22 mouse cellular contexts compared by ENCODE assay signal in genomic region chr10:88861416-88861815, GRCm38 (mm10). TPM values are rescaled to one million over a fixed set of nuclear protein-coding genes. Genes with fewer than 3 reads are reported as not detected.
A peak's percentile ranks its signal among the peaks of the same experiment; 100 is the strongest.
DNase-seq lines count a peak whose midpoint lies in the region; ATAC-seq and TF ChIP-seq lines count a peak whose summit lies in the region.
"Had no signal": no experiment of that assay in that cellular context is flagged by ENCODE, and none has a peak within 500 bp of the region (broad histone marks: within the 10 kb centered on the region; RNA-seq: fewer than 3 reads in every experiment).

No protein-coding gene starts in this region.

- peak; percentile 51; the same call in 1 of the 2 replicates for ATAC-seq in intestine, embryonic 14.5 days (replicated peaks; ENCODE audit: low FRiP score, low TSS enrichment, low read depth)
- ATAC-seq in intestine, embryonic 15.5 days = peak; percentile 83
- peak; percentile 84 for ATAC-seq in intestine, embryonic 16.5 days
- ATAC-seq in intestine, postnatal 0 days = peak; percentile 83
- ATAC-seq: activated CD4-positive, CD25-positive, alpha-beta regulatory T cell, adult 4 months; CD4-positive, CD25-positive, alpha-beta regulatory T cell, adult 4 months; Patski had no signal

- H3K4me3 ChIP-seq in intestine, embryonic 14.5 days (ENCODE audit: low read depth, low read length) = no peak overlapping the region
- H3K4me3 ChIP-seq in intestine, embryonic 15.5 days (replicated peaks) = no peak overlapping the region
- no peak overlapping the region for H3K4me3 ChIP-seq in intestine, embryonic 16.5 days (ENCODE audit: low read length)
- H3K4me3 ChIP-seq in intestine, postnatal 0 days (ENCODE audit: low read depth, low read length) = no peak overlapping the region

- H3K27ac ChIP-seq in intestine, embryonic 14.5 days (ENCODE audit: low read depth) = no peak overlapping the region
- peak overlapping the region; percentile 2; the same call in 1 of the 2 replicates for H3K27ac ChIP-seq in intestine, embryonic 15.5 days
- no peak overlapping the region for H3K27ac ChIP-seq in intestine, embryonic 16.5 days (ENCODE audit: low read length)
- H3K27ac ChIP-seq in intestine, postnatal 0 days (ENCODE audit: low read depth, low read length) = peak overlapping the region; percentile 47; the same call in 1 of the 2 replicates

- H3K4me2 ChIP-seq in intestine, embryonic 14.5 days (ENCODE audit: low read length) = no peak overlapping the region
- H3K4me2 ChIP-seq in intestine, embryonic 15.5 days (replicated peaks) = no peak overlapping the region
- H3K4me2 ChIP-seq in intestine, embryonic 16.5 days (ENCODE audit: low read depth, low read length) = no peak overlapping the region
- no peak overlapping the region for H3K4me2 ChIP-seq in intestine, postnatal 0 days (replicated peaks; ENCODE audit: low read depth)

- H3K9me3 ChIP-seq in intestine, embryonic 14.5 days (ENCODE audit: control insufficient read depth, low read length) = no peaks in the 10 kb centered on the region
- no peaks in the 10 kb centered on the region for H3K9me3 ChIP-seq in intestine, embryonic 15.5 days
- H3K9me3 ChIP-seq in intestine, embryonic 16.5 days (ENCODE audit: control insufficient read depth, low read length) = no peaks in the 10 kb centered on the region
- H3K9me3 ChIP-seq in intestine, postnatal 0 days (ENCODE audit: control insufficient read depth) = no peaks in the 10 kb centered on the region
- H3K9me3 ChIP-seq: G1E had no signal

- no peak overlapping the region for H3K9ac ChIP-seq in intestine, embryonic 14.5 days (ENCODE audit: low read length)
- H3K9ac ChIP-seq in intestine, embryonic 15.5 days = no peak overlapping the region
- H3K9ac ChIP-seq in intestine, embryonic 16.5 days (ENCODE audit: low read depth, low read length) = no peak overlapping the region
- no peak overlapping the region for H3K9ac ChIP-seq in intestine, postnatal 0 days (ENCODE audit: low read depth, low read length)

- no peaks in the 10 kb centered on the region for H3K4me1 ChIP-seq in intestine, embryonic 14.5 days (replicated peaks; ENCODE audit: control insufficient read depth, insufficient read depth, low read length)
- no peaks in the 10 kb centered on the region for H3K4me1 ChIP-seq in intestine, embryonic 15.5 days (replicated peaks)
- no peaks in the 10 kb centered on the region for H3K4me1 ChIP-seq in intestine, embryonic 16.5 days (ENCODE audit: control insufficient read depth, insufficient read depth, low read length)
- H3K4me1 ChIP-seq in intestine, postnatal 0 days (replicated peaks; ENCODE audit: control insufficient read depth, insufficient read depth, low read length) = no peaks in the 10 kb centered on the region; the same call in 1 of the 2 replicates

- H3K36me3 ChIP-seq in intestine, embryonic 14.5 days (ENCODE audit: control insufficient read depth, insufficient read depth, low read length) = no peaks in the 10 kb centered on the region
- H3K36me3 ChIP-seq in intestine, embryonic 15.5 days = no peaks in the 10 kb centered on the region
- no peaks in the 10 kb centered on the region for H3K36me3 ChIP-seq in intestine, embryonic 16.5 days (ENCODE audit: control insufficient read depth, insufficient read depth, low read length)
- H3K36me3 ChIP-seq in intestine, postnatal 0 days (ENCODE audit: control insufficient read depth, insufficient read depth) = no peaks in the 10 kb centered on the region
- H3K36me3 ChIP-seq: G1E had no signal

- no peak for TF ChIP-seq CTCF in intestine, postnatal 0 days (IDR thresholded peaks at IDR 0.05; ENCODE audit: low read depth)

- H3K27me3 ChIP-seq in intestine, embryonic 14.5 days (replicated peaks; ENCODE audit: control insufficient read depth, insufficient read depth, low read length) = no peaks in the 10 kb centered on the region
- H3K27me3 ChIP-seq in intestine, embryonic 15.5 days (replicated peaks) = no peaks in the 10 kb centered on the region
- no peaks in the 10 kb centered on the region for H3K27me3 ChIP-seq in intestine, embryonic 16.5 days (replicated peaks; ENCODE audit: control insufficient read depth, insufficient read depth, low read length)
- no peaks in the 10 kb centered on the region for H3K27me3 ChIP-seq in intestine, postnatal 0 days (replicated peaks; ENCODE audit: control insufficient read depth, insufficient read depth, low read length)
- H3K27me3 ChIP-seq: CH12.LX, Patski had no signal

- no peak for DNase-seq in intestine, embryonic 14.5 days (ENCODE audit: low spot score)
- DNase-seq in spleen, postnatal 10 days (ENCODE audit: low spot score in 2 of 2) = no peak
- no peak for DNase-seq in retina, embryonic 14.5 days (ENCODE audit: low spot score)
- no peak for DNase-seq in thymus, postnatal 36 days
- no peak for DNase-seq in kidney, postnatal 25 days
- DNase-seq: adrenal gland, adult 2 months; adrenal gland, adult 8-10 months; adrenal gland, postnatal 10 days; adrenal gland, postnatal 14 days; adrenal gland, postnatal 25 days; adrenal gland, postnatal 36 days; B cell, adult 2 months; cerebellum, adult 11 months; cerebellum, adult 11-12 months had no signal

RNA-seq across cellular contexts. Expression of gene Slc5a8, which starts 24.4 kb away (rescaled TPM):
- polyA plus RNA-seq in intestine, embryonic 14.5 days (2014; fragmentation: Nextera tagmentation; extraction: Ambion mirVana) = 0.26 and 0.38 TPM in 2 replicates
- polyA plus RNA-seq in intestine, embryonic 15.5 days (2015; fragmentation: Nextera tagmentation; extraction: Ambion mirVana) = 0.97 and 1.4 TPM in 2 replicates
- 2.2 and 2.5 TPM in 2 replicates for polyA plus RNA-seq in intestine, embryonic 16.5 days (2015; fragmentation: Nextera tagmentation; extraction: Ambion mirVana)
- polyA plus RNA-seq in intestine, postnatal 0 days (2015; fragmentation: Nextera tagmentation; extraction: Ambion mirVana) = 3.3 and 4.9 TPM in 2 replicates
- polyA plus RNA-seq: activated CD4-positive, CD25-positive, alpha-beta regulatory T cell, adult 4 months; G1E had no signal

RNA-seq across cellular contexts. Expression of gene Utp20, which starts 34.8 kb away (rescaled TPM):
- 30.5 and 34.9 TPM in 2 replicates for polyA plus RNA-seq in intestine, embryonic 14.5 days (2014; fragmentation: Nextera tagmentation; extraction: Ambion mirVana)
- 15.5 and 15.9 TPM in 2 replicates for polyA plus RNA-seq in intestine, embryonic 15.5 days (2015; fragmentation: Nextera tagmentation; extraction: Ambion mirVana)
- polyA plus RNA-seq in intestine, embryonic 16.5 days (2015; fragmentation: Nextera tagmentation; extraction: Ambion mirVana) = 10.5 and 11.5 TPM in 2 replicates
- polyA plus RNA-seq in intestine, postnatal 0 days (2015; fragmentation: Nextera tagmentation; extraction: Ambion mirVana) = 4.6 and 5.1 TPM in 2 replicates

Comparison
In these comparisons a context has a peak if more than half of its experiments do, and no peak if none do; other contexts are left out.
1. H3K27ac ChIP-seq: peak in intestine, embryonic 15.5 days (single experiment) and intestine, postnatal 0 days (single experiment); none in intestine, embryonic 14.5 days (single experiment) and intestine, embryonic 16.5 days (single experiment).
2. Peak in every context shown above with its lines, with median percentiles within 50 percentile points of each other: ATAC-seq.